Mouse (Mus musculus) liver, postnatal 0 days (tissue): ENCODE data around the gene Camk2g. TPM values are rescaled to one million over a fixed set of nuclear protein-coding genes. Genes with fewer than 3 reads are reported as not detected.

Experiments
- ATAC-seq: fragments of 200-750 bp; cut with Nextera tagmentation; 2 replicates; pipeline ENCODE4 v1.8.0; 2017; ENCODE audit warnings: mild to moderate bottlenecking, moderate library complexity
- DNase-seq: peaks from one replicate; pipeline ENCODE4 v3.0.0-alpha.2; 2016
- H3K27ac ChIP-seq: fragments of 300-500 bp; sonication (generic); 2 replicates; pipeline ENCODE4 v1.5.1; 2014; ENCODE audit warnings: antibody characterized with exemption, moderate library complexity, mild to moderate bottlenecking, low read depth
- H3K27me3 ChIP-seq: fragments of 300-500 bp; sonication (generic); 2 replicates; pipeline ENCODE4 v1.6.1; 2014; ENCODE audit warnings: low read length, control low read depth, mixed read lengths; ENCODE audit not compliant: insufficient read depth
- H3K36me3 ChIP-seq: fragments of 300-500 bp; sonication (generic); replicated peaks from 2 replicates; pipeline ENCODE4 v1.6.1; 2014; ENCODE audit warnings: mild to moderate bottlenecking, control low read depth, low read length, moderate library complexity, mixed read lengths; ENCODE audit not compliant: insufficient read depth
- H3K4me1 ChIP-seq: fragments of 300-500 bp; sonication (generic); 2 replicates; pipeline ENCODE4 v1.6.1; 2014; ENCODE audit warnings: antibody characterized with exemption, mild to moderate bottlenecking, control low read depth; ENCODE audit not compliant: insufficient read depth
- H3K4me2 ChIP-seq: fragments of 300-500 bp; sonication (generic); 2 replicates; pipeline ENCODE4 v1.6.1; 2014; ENCODE audit warnings: low read depth, mild to moderate bottlenecking, low read length, moderate library complexity, mixed read lengths
- H3K4me3 ChIP-seq: fragments of 300-500 bp; sonication (generic); 2 replicates; pipeline ENCODE4 v1.5.1; 2014; ENCODE audit warnings: low read depth, low read length
- H3K9ac ChIP-seq: fragments of 300-500 bp; sonication (generic); replicated peaks from 2 replicates; pipeline ENCODE4 v1.6.1; 2014; ENCODE audit warnings: mild to moderate bottlenecking, moderate library complexity
- H3K9me3 ChIP-seq: fragments of 300-500 bp; sonication (generic); 2 replicates; pipeline ENCODE4 v1.6.1; 2016; ENCODE audit warnings: mild to moderate bottlenecking, control low read depth, low read length, mixed read lengths
- CTCF ChIP-seq: sonication (generic); IDR thresholded peaks from 2 replicates; pipeline ENCODE4 v1.5.1; 2016; ENCODE audit warnings: antibody characterized with exemption, low read depth
- EP300 ChIP-seq: IDR thresholded peaks from 2 replicates; pipeline ENCODE4 v1.6.1; 2016; ENCODE audit warnings: antibody characterized with exemption, low read depth, mild to moderate bottlenecking
- WGBS: fragments of 180-500 bp; shearing (Covaris S2); extraction: QIAGEN DNeasy Blood & Tissue Kit; methylation state at CpG from one replicate; pipeline ENCODE4 v1.1.7; 2014; ENCODE audit not compliant: insufficient replicate concordance; 5-methylcytosine and 5-hydroxymethylcytosine counted together
- polyA plus RNA-seq: library from polyadenylated mRNA; unstranded; fragments of >200 nt; fragmentation: Nextera tagmentation; extraction: Ambion mirVana; gene quantifications from 2 replicates; pipeline ENCODE4 v1.2.1, GENCODE M21; 2015

Gene Camk2g
- polyA plus RNA-seq, 1 experiment from 2014 or later, result 6.6 TPM

DNA sequence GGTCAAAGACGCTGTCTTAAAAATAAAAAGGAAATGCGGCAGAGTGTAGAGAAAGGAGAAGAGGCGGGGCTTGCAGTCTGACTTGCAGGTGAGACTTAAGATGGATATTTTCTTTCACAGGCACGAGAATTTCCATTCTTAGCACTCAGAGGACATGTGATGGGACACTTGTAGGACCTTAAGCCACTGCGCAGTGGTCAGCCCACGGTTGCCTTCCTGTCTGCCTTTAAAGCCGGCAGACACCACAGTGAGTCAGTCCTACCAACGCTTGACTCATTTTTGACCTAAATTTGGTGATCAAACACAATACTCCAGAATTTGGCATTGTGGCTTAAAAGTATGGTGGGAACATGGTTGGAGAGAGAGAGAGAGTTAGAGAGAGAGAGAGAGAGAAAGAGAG is 17.3 kb upstream of the Camk2g start:
- no peak overlapping the region for H3K4me2 ChIP-seq
- H3K9me3 ChIP-seq, result no peaks in the 10 kb centered on the region
- no peak overlapping the region for H3K9ac ChIP-seq
- DNase-seq (no peak), ATAC-seq (no peak)
- WGBS, result 54% methylated on average over 8 of the region's 8 CpGs
- no peak for TF ChIP-seq CTCF
- no peak for TF ChIP-seq EP300
- no peaks in the 10 kb centered on the region for H3K27me3 ChIP-seq
- no peaks in the 10 kb centered on the region for H3K4me1 ChIP-seq
- no peaks in the 10 kb centered on the region for H3K36me3 ChIP-seq
- no peak overlapping the region for H3K4me3 ChIP-seq
- H3K27ac ChIP-seq, result no peak overlapping the region

DNA sequence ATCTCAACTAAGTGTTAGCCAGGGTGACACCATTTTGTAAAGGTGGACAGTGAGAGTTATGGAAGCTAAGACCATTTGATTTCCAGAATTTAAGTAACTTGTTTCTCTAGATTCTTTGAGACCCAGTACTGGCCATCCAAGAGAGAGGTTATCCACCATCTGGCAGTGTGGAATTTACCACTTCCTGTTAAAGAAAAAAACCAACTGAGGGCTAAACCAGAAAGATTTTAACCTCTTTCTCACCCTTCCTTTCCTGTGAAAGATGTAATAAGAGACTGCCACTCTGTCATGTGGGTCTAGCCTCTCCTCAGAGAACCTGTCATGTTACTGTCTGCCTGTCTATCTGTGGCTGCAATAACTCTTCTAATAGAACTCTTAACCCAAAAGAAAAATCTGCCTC is 15.9 kb upstream of the Camk2g start:
- H3K4me3 ChIP-seq, result no peak overlapping the region
- H3K4me2 ChIP-seq, result no peak overlapping the region
- H3K9ac ChIP-seq, result no peak overlapping the region
- DNase-seq (no peak), ATAC-seq (no peak)
- no peaks in the 10 kb centered on the region for H3K4me1 ChIP-seq
- H3K36me3 ChIP-seq, result no peaks in the 10 kb centered on the region
- no peaks in the 10 kb centered on the region for H3K27me3 ChIP-seq
- H3K27ac ChIP-seq, result no peak overlapping the region
- TF ChIP-seq CTCF (no peak), EP300 (no peak)
- no peaks in the 10 kb centered on the region for H3K9me3 ChIP-seq

DNA sequence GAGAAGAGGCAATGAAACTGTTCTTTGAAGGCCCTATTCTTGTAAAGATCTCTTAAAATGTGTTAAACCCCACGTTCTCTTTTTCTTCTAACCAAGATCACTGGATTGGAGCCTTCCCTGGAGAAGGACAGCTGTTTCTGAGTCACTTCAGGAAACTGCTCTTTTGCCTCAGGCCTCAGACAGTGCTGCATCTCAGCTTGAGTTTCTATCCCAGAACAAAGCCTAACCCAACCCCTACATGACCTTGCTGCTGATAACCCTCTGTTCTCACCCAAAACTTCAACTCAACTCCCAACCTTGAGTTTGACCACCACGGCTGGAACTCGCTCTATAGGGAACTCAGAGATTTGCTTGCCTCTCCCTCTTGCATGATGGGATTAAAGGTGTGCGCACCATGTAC is 15.5 kb upstream of the Camk2g start:
- Histone ChIP-seq H3K27me3 (no peaks in the 10 kb centered on the region), H3K27ac (no peak overlapping the region), H3K9me3 (no peaks in the 10 kb centered on the region), H3K36me3 (no peaks in the 10 kb centered on the region), H3K9ac (no peak overlapping the region), H3K4me1 (no peaks in the 10 kb centered on the region), H3K4me2 (no peak overlapping the region), H3K4me3 (no peak overlapping the region)
- ATAC-seq (no peak), DNase-seq (no peak)
- TF ChIP-seq EP300 (no peak), CTCF (no peak)
- WGBS, result 68% methylated on average over 4 of the region's 4 CpGs

DNA sequence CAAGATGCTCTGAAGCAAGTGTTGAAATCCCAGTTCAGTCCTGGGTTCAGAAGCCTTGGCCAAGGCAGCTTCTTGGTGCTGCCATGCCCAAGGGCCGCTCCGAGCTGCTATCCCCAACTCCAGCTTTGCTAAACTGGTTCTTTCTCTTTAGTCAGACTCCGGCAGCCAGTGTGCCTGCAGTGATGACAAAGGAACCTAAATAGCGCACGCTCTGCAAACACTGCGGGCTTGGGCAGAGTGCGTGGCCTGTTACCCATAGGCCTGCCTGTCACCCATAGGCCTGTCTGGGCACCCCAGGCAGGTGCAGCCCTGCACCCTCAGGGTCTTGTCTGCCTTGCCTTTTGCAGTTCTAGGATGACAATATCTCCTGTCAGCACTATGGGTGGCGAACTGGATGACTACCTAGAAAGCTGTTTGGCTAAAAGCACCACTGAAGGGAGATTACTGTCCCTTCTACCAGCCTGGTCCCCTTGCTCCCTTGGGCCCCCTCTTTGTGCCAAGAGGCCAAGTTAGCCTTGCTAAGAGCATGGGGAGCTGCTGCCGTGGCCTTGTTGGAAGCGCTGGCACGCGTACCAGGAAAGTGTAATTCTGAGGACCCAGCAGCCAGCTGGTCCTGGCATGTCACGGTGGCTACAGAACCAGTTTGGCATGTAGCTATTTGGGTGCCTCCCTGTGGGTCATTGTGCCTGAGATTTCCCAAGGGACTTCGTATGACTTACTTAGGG is 12.4 kb upstream of the Camk2g start:
- DNase-seq (no peak), ATAC-seq (no peak)
- no peak overlapping the region for H3K9ac ChIP-seq
- no peaks in the 10 kb centered on the region for H3K27me3 ChIP-seq
- 82% methylated on average over 14 of the region's 14 CpGs for WGBS
- H3K9me3 ChIP-seq, result no peaks in the 10 kb centered on the region
- H3K4me2 ChIP-seq, result no peak overlapping the region
- H3K27ac ChIP-seq, result no peak overlapping the region
- H3K36me3 ChIP-seq, result no peaks in the 10 kb centered on the region
- no peak overlapping the region for H3K4me3 ChIP-seq
- TF ChIP-seq CTCF (no peak), EP300 (no peak)
- no peaks in the 10 kb centered on the region for H3K4me1 ChIP-seq

DNA sequence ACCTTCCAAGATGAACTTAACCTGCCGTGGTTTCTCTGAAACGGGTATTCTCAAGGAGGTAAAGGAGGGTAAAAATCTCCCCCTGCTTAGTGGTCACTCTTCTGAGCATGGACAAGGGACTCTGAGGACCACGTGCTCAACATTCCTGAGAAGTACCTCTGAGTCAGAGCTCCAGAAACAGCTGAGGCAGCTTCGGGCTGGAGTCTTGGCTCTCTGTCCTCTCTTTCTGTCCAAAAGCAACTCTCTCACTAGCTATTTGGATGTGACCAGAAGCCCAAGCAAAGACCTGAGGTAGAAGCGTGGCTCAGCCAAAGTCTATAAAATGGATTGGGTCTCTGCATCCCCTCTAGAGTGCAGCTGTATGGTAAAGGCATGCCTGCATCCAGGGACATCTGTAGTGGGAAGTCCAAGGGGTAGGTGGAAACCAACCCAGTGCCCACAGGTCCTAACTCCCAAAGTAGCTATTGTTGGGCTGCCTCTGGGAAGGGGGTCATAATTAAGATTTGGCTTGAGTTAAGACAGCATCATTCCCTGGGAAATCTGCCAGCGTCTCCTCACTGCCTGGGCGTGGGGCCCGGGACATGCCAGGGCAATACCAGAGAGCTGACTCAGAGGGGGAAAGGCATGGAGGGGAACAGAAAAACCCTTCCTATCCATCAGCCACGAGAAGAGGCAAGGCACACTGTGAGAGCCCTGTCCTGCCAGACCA is 11.2 kb upstream of the Camk2g start:
- H3K4me1 ChIP-seq, result no peaks in the 10 kb centered on the region
- TF ChIP-seq CTCF, result no peak
- TF ChIP-seq EP300, result no peak
- 70% methylated on average over 9 of the region's 9 CpGs for WGBS
- DNase-seq (no peak), ATAC-seq (no peak)
- H3K27me3 ChIP-seq, result no peaks in the 10 kb centered on the region
- H3K4me2 ChIP-seq, result no peak overlapping the region
- H3K9me3 ChIP-seq, result no peaks in the 10 kb centered on the region
- H3K27ac ChIP-seq, result no peak overlapping the region
- no peaks in the 10 kb centered on the region for H3K36me3 ChIP-seq
- no peak overlapping the region for H3K4me3 ChIP-seq
- no peak overlapping the region for H3K9ac ChIP-seq

DNA sequence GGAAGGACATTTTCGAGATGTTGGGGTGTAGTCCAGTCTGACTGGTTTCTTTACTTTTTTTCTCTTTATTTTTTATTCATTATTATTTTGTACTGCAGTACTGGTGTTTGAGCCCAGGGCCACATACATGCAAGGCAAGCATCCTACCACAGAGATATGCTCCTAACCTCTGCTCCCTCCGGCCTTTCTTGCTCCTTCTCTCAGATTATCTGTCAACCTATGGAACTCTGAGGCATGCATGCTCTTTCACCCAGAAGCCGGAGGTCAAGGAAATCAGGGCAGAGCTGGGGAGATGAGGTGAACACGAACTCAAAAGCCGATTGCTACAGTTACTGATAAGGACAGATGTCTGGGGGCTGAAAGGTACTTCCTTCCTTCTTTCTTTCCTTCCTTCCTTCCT is 10.6 kb upstream of the Camk2g start:
- no peaks in the 10 kb centered on the region for H3K36me3 ChIP-seq
- no peak for TF ChIP-seq CTCF
- no peak for TF ChIP-seq EP300
- no peaks in the 10 kb centered on the region for H3K27me3 ChIP-seq
- H3K4me1 ChIP-seq, result no peaks in the 10 kb centered on the region
- ATAC-seq (no peak), DNase-seq (no peak)
- H3K27ac ChIP-seq, result no peak overlapping the region
- whole genome bisulfite sequencing, result 47% methylated on average over 5 of the region's 5 CpGs
- no peak overlapping the region for H3K9ac ChIP-seq
- H3K4me3 ChIP-seq, result no peak overlapping the region
- H3K9me3 ChIP-seq, result no peaks in the 10 kb centered on the region
- no peak overlapping the region for H3K4me2 ChIP-seq
